Mouse (Mus musculus) liver, embryonic 15.5 days (tissue): Measurements from ENCODE around the gene Sgms1. TPM values are rescaled to one million over a fixed set of nuclear protein-coding genes. Genes with fewer than 3 reads are reported as not detected.

Experiments used
- ATAC-seq: fragments of 200-750 bp; cut with Nextera tagmentation; 2 replicates; pipeline ENCODE4 v1.8.0; 2017; ENCODE audit warnings: moderate number of reproducible peaks, mild to moderate bottlenecking, moderate library complexity; ENCODE audit not compliant: insufficient read depth
- H3K27ac ChIP-seq: fragments of 300-500 bp; sonication (generic); replicated peaks from 2 replicates; pipeline ENCODE4 v1.5.1; 2015; ENCODE audit warnings: mild to moderate bottlenecking, inconsistent platforms
- H3K27me3 ChIP-seq: fragments of 300-500 bp; sonication (generic); 2 replicates; pipeline ENCODE4 v1.6.1; 2015; ENCODE audit warnings: mild to moderate bottlenecking, inconsistent platforms
- H3K36me3 ChIP-seq: fragments of 300-500 bp; sonication (generic); replicated peaks from 2 replicates; pipeline ENCODE4 v1.6.1; 2015; ENCODE audit warnings: moderate library complexity, mild to moderate bottlenecking, inconsistent platforms
- H3K4me1 ChIP-seq: fragments of 300-500 bp; sonication (generic); replicated peaks from 2 replicates; pipeline ENCODE4 v1.6.1; 2015; ENCODE audit warnings: inconsistent platforms
- H3K4me2 ChIP-seq: fragments of 300-500 bp; sonication (generic); 2 replicates; pipeline ENCODE4 v1.6.1; 2015; ENCODE audit warnings: moderate library complexity, mild to moderate bottlenecking, inconsistent platforms
- H3K4me3 ChIP-seq: fragments of 300-500 bp; sonication (generic); replicated peaks from 2 replicates; pipeline ENCODE4 v1.5.1; 2015; ENCODE audit warnings: mild to moderate bottlenecking, inconsistent platforms
- H3K9ac ChIP-seq: fragments of 300-500 bp; sonication (generic); 2 replicates; pipeline ENCODE4 v1.6.1; 2015; ENCODE audit warnings: moderate library complexity, mild to moderate bottlenecking, inconsistent platforms
- H3K9me3 ChIP-seq: fragments of 300-500 bp; sonication (generic); replicated peaks from 2 replicates; pipeline ENCODE4 v1.6.1; 2016; ENCODE audit warnings: inconsistent platforms
- WGBS: fragments of 180-500 bp; shearing (Covaris S2); methylation state at CpG from one replicate; pipeline ENCODE4 v1.1.7; 2015; ENCODE audit warnings: mixed read lengths; ENCODE audit not compliant: insufficient replicate concordance; 5-methylcytosine and 5-hydroxymethylcytosine counted together
- polyA plus RNA-seq: library from polyadenylated mRNA; unstranded; fragments of >200 nt; fragmentation: Nextera tagmentation; extraction: Ambion mirVana; gene quantifications from 2 replicates; pipeline ENCODE4 v1.2.1, GENCODE M21; 2015

Sgms1 gene
- polyA plus RNA-seq, 1 experiment from 2014 or later, result 24.8 TPM

DNA sequence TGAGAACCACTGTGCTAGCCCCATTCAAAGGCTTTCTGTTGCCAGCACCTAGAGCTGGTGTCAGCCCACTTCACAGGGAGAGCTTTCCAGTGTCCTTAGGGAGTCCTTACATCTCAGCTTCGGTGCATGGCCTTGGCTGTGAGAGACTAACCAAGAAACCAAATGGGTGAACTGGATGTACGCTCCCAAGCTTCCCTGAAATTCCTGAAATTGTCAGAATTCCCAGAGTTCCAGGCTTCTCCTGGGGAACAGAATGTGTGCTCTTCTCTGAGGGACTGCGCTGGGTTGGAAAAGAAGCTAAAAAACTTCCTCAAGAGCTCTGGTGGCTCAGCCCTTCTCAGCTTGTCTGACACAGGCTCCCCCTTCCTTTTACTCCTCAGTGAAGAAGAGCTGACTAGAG, 137.1 kb downstream of the Sgms1 start:
- 71% methylated on average over 3 of the region's 3 CpGs for WGBS
- no peaks in the 10 kb centered on the region for H3K9me3 ChIP-seq
- no peaks in the 10 kb centered on the region for H3K27me3 ChIP-seq
- peak overlapping the region; percentile 25; the same call in 1 of the 2 replicates for H3K27ac ChIP-seq
- ATAC-seq, result no peak
- H3K36me3 ChIP-seq, result no peaks in the 10 kb centered on the region
- no peak overlapping the region for H3K9ac ChIP-seq
- H3K4me2 ChIP-seq, result no peak overlapping the region
- H3K4me3 ChIP-seq, result no peak overlapping the region
- peaks cover 59% of the 10 kb centered on the region for H3K4me1 ChIP-seq

DNA sequence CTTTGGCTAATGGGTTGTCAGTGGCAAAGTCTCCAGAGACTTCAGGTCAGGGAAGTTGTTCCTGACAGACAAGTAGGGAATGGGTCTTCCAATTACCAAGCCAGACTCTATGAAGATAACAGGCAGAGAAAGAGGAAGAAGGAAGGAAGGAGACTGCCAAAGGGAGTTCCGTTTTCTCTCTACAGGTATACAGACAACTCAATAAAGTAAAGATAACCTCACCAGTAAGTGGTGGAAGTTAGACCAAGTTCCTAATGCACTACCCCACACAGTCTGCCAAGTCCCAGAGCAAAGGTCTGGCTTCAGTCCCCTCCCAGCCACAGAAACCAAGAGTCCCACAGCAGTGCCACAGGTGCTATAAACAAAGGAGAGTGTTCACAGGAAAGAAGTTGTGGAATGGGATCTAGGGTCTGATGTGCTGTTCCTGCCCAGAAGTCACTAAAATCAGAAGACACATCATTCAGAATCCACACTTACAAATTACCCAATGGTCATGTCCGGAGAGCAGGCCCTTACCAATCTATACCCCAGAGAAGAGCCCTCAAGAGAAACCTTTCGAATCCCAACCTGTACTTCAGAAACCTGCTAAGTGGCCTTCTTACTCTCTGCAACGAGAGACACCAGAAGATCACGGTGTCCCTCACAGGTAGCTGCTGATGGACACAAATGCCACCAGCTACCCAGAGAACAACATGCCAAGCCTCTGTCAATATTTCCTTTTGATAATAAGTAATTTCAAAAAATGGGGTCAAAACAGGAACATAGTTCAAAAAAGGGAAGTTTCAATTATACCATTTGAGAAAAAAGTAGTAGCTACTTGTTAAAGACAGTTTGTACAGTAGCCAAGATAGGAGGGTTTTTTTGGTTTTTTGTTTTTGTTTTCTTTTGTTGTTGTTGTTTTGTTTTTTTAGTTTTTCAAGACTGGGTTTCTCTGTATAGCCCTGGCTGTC, 140.1 kb downstream of the Sgms1 start:
- no peak overlapping the region for H3K4me3 ChIP-seq
- WGBS, result 49% methylated on average over 5 of the region's 5 CpGs
- H3K4me2 ChIP-seq, result no peak overlapping the region
- H3K4me1 ChIP-seq, result peaks cover 41% of the 10 kb centered on the region
- H3K9ac ChIP-seq, result no peak overlapping the region
- H3K27me3 ChIP-seq, result no peaks in the 10 kb centered on the region
- H3K36me3 ChIP-seq, result no peaks in the 10 kb centered on the region
- H3K27ac ChIP-seq, result no peak overlapping the region
- ATAC-seq, result no peak
- no peaks in the 10 kb centered on the region for H3K9me3 ChIP-seq

DNA sequence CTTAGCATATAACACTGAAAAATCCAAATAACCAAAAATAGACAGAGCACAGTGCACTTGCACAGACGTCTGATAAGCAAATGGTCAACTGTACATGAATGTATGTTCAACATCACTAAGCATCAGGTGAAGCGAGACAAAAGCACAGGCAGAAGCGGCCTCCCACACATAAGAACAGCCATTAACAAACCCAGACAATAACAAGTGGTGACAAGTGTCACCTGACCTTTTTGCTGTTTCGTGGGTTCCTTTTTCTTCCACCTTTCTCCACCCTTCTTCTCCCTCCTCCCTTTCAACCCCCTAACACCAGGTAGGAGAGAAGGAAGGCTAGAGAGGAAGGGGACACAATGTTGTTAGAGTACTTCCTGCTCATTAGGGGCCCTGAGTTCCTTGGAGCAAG, 144.6 kb downstream of the Sgms1 start:
- no peak for ATAC-seq
- no peaks in the 10 kb centered on the region for H3K9me3 ChIP-seq
- H3K9ac ChIP-seq, result no peak overlapping the region
- no peak overlapping the region for H3K27ac ChIP-seq
- WGBS, result 33% methylated on average over 4 of the region's 4 CpGs
- H3K4me3 ChIP-seq, result no peak overlapping the region
- H3K27me3 ChIP-seq, result no peaks in the 10 kb centered on the region
- no peak overlapping the region for H3K4me2 ChIP-seq
- H3K4me1 ChIP-seq, result peaks cover 50% of the 10 kb centered on the region
- no peaks in the 10 kb centered on the region for H3K36me3 ChIP-seq

DNA sequence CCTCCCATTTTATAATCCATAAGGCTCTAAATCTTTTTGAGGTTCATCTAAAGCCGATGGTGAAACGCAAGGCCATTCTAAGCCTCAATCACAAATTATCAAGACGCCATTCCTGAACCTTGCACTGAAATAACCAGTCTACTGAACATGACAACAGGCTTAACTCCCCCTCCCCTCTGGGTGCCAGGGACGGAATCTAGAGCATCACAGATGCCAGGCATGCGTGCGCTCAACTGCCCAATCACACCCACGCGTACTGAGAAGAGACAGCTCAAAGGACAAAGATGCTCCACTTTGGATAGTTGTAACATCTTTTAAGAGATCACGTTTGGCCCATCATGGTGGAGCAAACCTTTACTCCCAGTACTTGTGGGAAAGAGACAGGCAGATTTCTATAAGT, 146.3 kb downstream of the Sgms1 start:
- H3K9me3 ChIP-seq, result no peaks in the 10 kb centered on the region
- peaks cover 58% of the 10 kb centered on the region for H3K4me1 ChIP-seq
- no peaks in the 10 kb centered on the region for H3K36me3 ChIP-seq
- no peak overlapping the region for H3K4me2 ChIP-seq
- WGBS, result 89% methylated on average over 9 of the region's 9 CpGs
- H3K27ac ChIP-seq, result no peak overlapping the region
- H3K27me3 ChIP-seq, result no peaks in the 10 kb centered on the region
- H3K4me3 ChIP-seq, result no peak overlapping the region
- ATAC-seq, result no peak
- H3K9ac ChIP-seq, result no peak overlapping the region

DNA sequence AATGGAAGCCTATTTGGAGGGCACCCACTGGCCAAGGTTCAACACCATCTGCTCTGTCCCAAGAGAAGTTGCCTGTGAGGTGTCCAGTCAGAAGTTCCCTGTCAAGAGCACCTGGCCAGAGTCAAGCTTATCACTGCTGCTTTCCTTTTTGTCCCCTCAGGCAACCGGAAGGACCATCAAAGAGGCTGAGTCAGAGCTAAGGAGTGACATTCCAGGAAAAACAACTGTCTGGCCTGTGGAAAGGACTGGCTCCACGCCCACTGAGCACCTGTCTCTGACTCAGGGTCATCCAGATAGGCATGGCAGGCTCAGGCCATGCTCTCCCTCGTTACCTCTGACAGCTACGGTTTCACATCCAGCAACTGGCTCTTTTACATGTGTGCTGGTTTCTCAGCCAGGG, 147.4 kb downstream of the Sgms1 start:
- Histone ChIP-seq H3K4me1 (peaks cover 59% of the 10 kb centered on the region), H3K36me3 (no peaks in the 10 kb centered on the region), H3K4me3 (no peak overlapping the region), H3K9me3 (no peaks in the 10 kb centered on the region), H3K27ac (peak overlapping the region; percentile 49; the same call in 1 of the 2 replicates), H3K4me2 (no peak overlapping the region), H3K9ac (no peak overlapping the region), H3K27me3 (no peaks in the 10 kb centered on the region)
- no peak for ATAC-seq
- 59% methylated on average over 4 of the region's 4 CpGs for WGBS

DNA sequence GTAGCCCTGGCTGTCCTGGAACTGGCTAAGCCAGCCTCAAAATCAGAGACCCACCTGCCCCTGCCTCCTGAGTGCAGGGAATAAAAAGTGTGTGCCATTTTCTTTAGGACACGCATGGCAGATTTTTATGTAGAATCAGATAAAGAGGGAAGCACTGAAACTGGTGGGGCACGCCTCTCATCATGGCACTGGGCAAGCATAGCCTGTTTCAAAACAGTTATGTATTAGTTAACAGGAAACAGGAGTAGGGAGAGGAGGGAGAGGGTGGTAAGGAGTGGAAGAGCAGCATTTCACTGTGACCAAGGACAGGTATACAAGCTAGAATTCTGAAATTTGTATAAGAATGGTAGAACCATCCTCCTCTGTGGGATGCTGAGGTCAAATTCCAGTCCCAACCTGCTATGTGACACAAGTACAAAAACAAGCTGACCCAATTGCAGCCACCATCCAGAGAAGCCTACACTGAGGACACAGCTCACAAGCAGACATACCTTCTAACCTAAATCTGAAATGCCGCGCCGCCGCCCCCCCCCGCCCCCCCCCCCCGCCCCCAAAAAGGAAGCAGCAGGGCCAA, 149.0 kb downstream of the Sgms1 start:
- Histone ChIP-seq H3K4me2 (peak overlapping the region; percentile 76), H3K27ac (peak overlapping the region; percentile 98), H3K9ac (peak overlapping the region; percentile 3; the same call in 1 of the 2 replicates), H3K36me3 (peaks cover 1% of the 10 kb centered on the region; the same call in 1 of the 2 replicates), H3K4me1 (peaks cover 67% of the 10 kb centered on the region), H3K27me3 (no peaks in the 10 kb centered on the region), H3K4me3 (0 out of 2 replicates have a peak overlapping the region, but pooled peaks have one; percentile 16), H3K9me3 (no peaks in the 10 kb centered on the region)
- 12% methylated on average over 8 of the region's 8 CpGs for WGBS
- ATAC-seq, result peak; percentile 51

DNA sequence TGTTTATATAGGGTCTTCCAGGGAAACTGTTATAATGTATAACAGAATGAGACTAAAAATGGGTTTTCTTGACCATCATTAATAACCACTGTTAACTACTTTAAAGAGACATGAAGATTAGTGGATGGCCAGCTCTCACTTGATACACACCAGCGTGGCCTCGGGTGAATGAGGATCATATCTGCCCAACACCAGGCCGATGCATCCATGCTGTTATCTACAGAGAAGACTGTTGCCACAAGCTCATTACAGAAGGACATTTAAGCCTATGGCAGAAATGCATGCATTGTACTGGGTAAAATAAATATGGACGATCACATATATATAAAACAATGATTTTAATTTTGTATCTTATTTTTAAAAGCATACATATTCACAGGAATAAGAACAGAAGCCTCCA, 149.6 kb downstream of the Sgms1 start:
- peak; percentile 79 for ATAC-seq
- Histone ChIP-seq H3K27ac (peak overlapping the region; percentile 98), H3K36me3 (peaks cover 4% of the 10 kb centered on the region; the same call in 1 of the 2 replicates), H3K4me3 (no peak overlapping the region), H3K9ac (no peak overlapping the region; the same call in 1 of the 2 replicates), H3K27me3 (no peaks in the 10 kb centered on the region), H3K4me2 (peak overlapping the region; percentile 76), H3K4me1 (peaks cover 68% of the 10 kb centered on the region), H3K9me3 (no peaks in the 10 kb centered on the region)
- WGBS, result 28% methylated on average over 4 of the region's 4 CpGs

DNA sequence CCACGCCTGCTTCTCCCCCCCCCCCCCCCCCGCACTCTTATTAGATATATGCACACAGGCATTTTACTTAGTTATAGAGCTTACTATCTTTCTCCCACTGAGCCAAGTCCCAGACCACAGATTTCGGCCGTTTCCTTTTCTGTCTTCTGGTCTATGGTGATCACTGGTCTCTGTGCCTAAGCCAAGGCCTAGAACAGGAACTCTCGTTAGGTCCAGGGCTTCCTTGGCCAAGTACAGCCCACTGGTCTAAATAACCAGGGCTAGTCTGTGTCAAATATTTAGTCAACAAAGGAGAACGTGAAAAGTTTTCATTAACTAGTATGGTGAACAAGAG, 150.1 kb downstream of the Sgms1 start:
- peak overlapping the region; percentile 74 for H3K9ac ChIP-seq
- H3K27ac ChIP-seq, result peak overlapping the region; percentile 98
- 12% methylated on average over 4 of the region's 6 CpGs for WGBS
- H3K27me3 ChIP-seq, result no peaks in the 10 kb centered on the region
- H3K36me3 ChIP-seq, result peaks cover 4% of the 10 kb centered on the region; the same call in 1 of the 2 replicates
- no peak for ATAC-seq
- peak overlapping the region; percentile 76 for H3K4me2 ChIP-seq
- H3K4me3 ChIP-seq, result peak overlapping the region; percentile 67
- H3K4me1 ChIP-seq, result peaks cover 69% of the 10 kb centered on the region
- no peaks in the 10 kb centered on the region for H3K9me3 ChIP-seq

DNA sequence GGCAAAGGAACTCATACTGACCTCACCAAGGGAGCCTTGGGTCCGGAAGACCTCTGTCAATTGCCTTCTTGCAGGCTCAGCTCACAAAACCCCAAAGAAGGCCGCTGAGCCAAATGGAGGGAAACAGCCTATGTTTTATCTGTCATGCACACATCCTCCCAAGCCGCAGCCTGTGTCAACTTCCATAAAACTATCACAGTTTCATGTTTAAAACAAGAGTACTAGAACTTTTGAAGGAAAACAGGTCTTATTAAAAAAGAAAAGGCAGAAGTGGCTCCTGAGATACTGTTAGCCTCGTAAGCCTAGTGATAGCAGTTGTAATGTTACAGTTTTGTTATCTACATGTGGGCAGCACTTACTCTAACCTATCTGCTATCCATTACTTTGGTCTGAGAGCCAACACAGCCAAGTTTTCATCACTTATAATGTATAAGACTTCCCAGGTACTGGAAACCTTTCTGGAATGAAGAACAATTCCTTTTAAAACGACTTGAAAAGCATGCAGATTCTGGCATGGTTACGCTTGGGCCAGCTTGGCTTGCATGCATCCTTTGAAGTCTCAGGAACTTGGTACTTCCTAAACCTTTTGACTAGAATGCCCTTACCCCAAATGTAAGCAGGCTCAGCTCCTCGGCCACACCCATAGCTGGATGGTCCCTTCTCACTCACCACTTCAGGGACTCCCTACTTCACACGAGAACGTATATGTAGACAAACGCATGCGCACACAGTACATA, 150.6 kb downstream of the Sgms1 start:
- peaks cover 4% of the 10 kb centered on the region; the same call in 1 of the 2 replicates for H3K36me3 ChIP-seq
- 17% methylated on average over 10 of the region's 11 CpGs for whole genome bisulfite sequencing
- no peaks in the 10 kb centered on the region for H3K9me3 ChIP-seq
- peak; percentile 79 for ATAC-seq
- peak overlapping the region; percentile 74 for H3K9ac ChIP-seq
- H3K27me3 ChIP-seq, result no peaks in the 10 kb centered on the region
- peak overlapping the region; percentile 98 for H3K27ac ChIP-seq
- peaks cover 74% of the 10 kb centered on the region for H3K4me1 ChIP-seq
- H3K4me2 ChIP-seq, result peak overlapping the region; percentile 76
- H3K4me3 ChIP-seq, result peak overlapping the region; percentile 67

DNA sequence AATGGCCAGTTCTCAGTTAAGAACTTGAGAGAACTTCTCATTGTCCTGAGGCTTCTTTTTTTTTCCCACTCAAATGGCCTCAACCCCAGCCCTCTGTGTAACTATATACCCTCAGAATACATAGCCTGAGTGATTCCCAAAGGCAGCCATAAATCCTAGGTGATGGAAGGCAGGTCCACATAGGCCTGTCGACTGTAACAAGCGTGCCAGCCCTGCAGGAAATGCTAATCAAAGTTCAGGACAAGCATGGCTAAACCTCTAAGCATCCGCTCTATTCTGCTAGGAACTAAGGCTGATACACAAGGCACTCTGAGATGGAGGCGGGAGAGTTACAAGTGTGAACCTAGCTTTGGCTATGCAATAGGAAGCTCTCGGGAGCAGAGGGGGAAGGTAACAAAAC, 151.8 kb downstream of the Sgms1 start:
- Histone ChIP-seq H3K9me3 (no peaks in the 10 kb centered on the region), H3K4me1 (peaks cover 76% of the 10 kb centered on the region), H3K4me3 (peak overlapping the region; percentile 67), H3K27me3 (no peaks in the 10 kb centered on the region), H3K4me2 (peak overlapping the region; percentile 76), H3K9ac (peak overlapping the region; percentile 74), H3K36me3 (peaks cover 4% of the 10 kb centered on the region; the same call in 1 of the 2 replicates), H3K27ac (peak overlapping the region; percentile 98)
- ATAC-seq, result no peak
- 37% methylated on average over 5 of the region's 5 CpGs for WGBS

DNA sequence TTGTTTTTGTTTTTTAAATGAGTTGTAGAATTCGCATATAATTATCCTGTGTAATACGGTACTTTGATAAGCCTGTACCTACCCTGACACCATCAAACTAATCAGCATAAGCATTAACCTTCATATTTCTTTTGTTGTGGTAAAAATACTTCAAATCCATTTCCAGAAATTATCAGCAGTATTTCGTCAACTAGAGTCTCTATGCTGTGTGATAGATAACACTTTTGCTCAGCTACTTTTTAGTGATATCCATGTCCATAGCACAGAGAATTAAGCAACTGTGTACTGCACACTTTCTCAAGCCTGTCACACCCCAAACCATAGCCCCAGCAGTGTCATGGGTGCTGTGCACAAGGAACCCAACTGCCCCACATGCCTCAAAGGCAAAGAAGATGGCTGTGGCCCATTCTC, 152.3 kb downstream of the Sgms1 start:
- peak overlapping the region; percentile 74 for H3K9ac ChIP-seq
- no peaks in the 10 kb centered on the region for H3K9me3 ChIP-seq
- ATAC-seq, result peak; percentile 59
- peak overlapping the region; percentile 76 for H3K4me2 ChIP-seq
- H3K4me1 ChIP-seq, result peaks cover 74% of the 10 kb centered on the region
- no peaks in the 10 kb centered on the region for H3K27me3 ChIP-seq
- peak overlapping the region; percentile 67 for H3K4me3 ChIP-seq
- H3K27ac ChIP-seq, result peak overlapping the region; percentile 98
- 13% methylated on average over 3 of the region's 3 CpGs for WGBS
- peaks cover 7% of the 10 kb centered on the region; the same call in 1 of the 2 replicates for H3K36me3 ChIP-seq
